Mouse (Mus musculus): ENCODE measurements around the gene Tnrc18. TPM values are rescaled to one million over a fixed set of nuclear protein-coding genes. Genes with fewer than 3 reads are reported as not detected.

Gene Tnrc18
- total and polyA plus RNA-seq, 3 experiments: 0.71 to 7.7 (median 5.2) TPM

DNA sequence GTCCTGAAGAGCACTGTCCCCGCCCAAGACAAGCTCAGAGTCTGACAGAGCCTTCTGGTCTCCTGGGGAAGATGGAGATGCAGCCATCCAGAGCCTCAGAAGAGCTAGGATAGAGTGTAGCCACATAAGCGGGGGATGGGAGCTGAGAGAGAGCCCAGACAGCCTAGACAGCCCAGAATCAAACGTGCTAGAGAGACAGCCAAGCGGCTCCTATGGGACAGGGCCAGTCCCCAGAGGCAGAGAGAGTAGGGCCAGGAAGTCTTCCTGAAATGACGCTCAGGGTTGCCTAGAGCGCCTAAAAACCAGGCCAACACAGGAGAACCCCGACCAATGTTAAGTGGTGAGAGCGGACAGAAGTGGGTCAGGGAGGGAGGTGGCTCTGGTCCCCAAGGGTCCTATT is 39.3 kb downstream of the Tnrc18 start:
- H3K27ac ChIP-seq (ENCODE audit: insufficient read depth, low read depth): no peak overlapping the region
- no peak overlapping the region for H3K9ac ChIP-seq (ENCODE audit: insufficient read depth, low read depth)
- no peaks in the 10 kb centered on the region for H3K9me3 ChIP-seq (replicated peaks; ENCODE audit: low read length)
- peaks cover 30 to 80% of the 10 kb centered on the region in 2 experiments for H3K36me3 ChIP-seq (replicated peaks in 1 of 2; ENCODE audit: control insufficient read depth in 1 of 2, insufficient read depth in 1 of 2, low read length in 1 of 2)
- no peaks in the 10 kb centered on the region for H3K27me3 ChIP-seq (replicated peaks)
- no peak overlapping the region for H3K4me3 ChIP-seq (replicated peaks in 1 of 3; ENCODE audit: low read depth in 2 of 3, low read length in 2 of 3, poor library complexity in 1 of 3)
- dilution Hi-C loops (cut with MboI; ENCODE audit: extremely low pct_ligation_motif_present, extremely low pct_unique_long_range_greater_than_20kb, low sequenced_read_pairs) (no loop called here), in situ Hi-C loops (cut with MboI; ENCODE audit: low pct_ligation_motif_present, low pct_unique_long_range_greater_than_20kb, low sequenced_read_pairs) (no loop called here)
- DNase-seq (ENCODE audit: extremely low read depth): no peak
- no peak for TF ChIP-seq CTCF (conservative IDR thresholded peaks at IDR 0.05 in 1 of 2, IDR thresholded peaks at IDR 0.05 in 1 of 2; ENCODE audit: low read depth in 2 of 2, low read length in 2 of 2)
- no peak for TF ChIP-seq RAD21 (IDR thresholded peaks at IDR 0.05; ENCODE audit: low read depth, low read length)
- TF ChIP-seq CHD2 (IDR thresholded peaks at IDR 0.05; ENCODE audit: low read length): no peak
- no peak for TF ChIP-seq JUN (IDR thresholded peaks at IDR 0.05; ENCODE audit: insufficient read depth, low read depth, low read length)
- peaks cover 6 to 33% of the 10 kb centered on the region in 2 experiments; a peak in 3 of 4 replicates for H3K4me1 ChIP-seq (ENCODE audit: control insufficient read depth in 1 of 2, insufficient read depth in 2 of 2)
- H3K4me2 ChIP-seq (ENCODE audit: insufficient read depth, low read depth, poor library complexity, severe bottlenecking): no peak overlapping the region
- H3K79me2 ChIP-seq (replicated peaks; ENCODE audit: control insufficient read depth, extremely low read depth, insufficient read depth, poor library complexity, severe bottlenecking): peaks cover 21% of the 10 kb centered on the region

DNA sequence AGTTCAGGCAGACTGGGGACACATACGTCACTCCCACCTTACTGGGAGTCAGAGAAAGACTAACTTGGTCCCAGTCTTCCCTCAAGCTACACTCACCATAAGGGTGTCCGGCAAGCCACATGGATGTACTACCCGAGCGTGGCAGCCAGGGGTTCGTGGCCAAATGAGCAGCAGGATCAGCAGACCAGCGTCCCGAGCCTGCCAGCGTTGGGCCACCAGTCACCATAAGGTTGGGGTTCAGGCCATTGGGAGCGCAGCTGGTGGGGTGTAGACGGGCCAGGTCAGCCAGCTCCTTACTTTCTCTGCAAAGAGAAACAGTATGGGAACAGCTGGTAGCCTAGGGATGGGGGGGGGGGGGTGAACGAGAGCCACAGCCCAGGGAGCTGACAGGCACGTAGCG is 41.4 kb downstream of the Tnrc18 start:
- dilution Hi-C loops (cut with MboI; ENCODE audit: extremely low pct_ligation_motif_present, extremely low pct_unique_long_range_greater_than_20kb, low sequenced_read_pairs) (no loop called here), in situ Hi-C loops (cut with MboI; ENCODE audit: low pct_ligation_motif_present, low pct_unique_long_range_greater_than_20kb, low sequenced_read_pairs) (no loop called here)
- DNase-seq (ENCODE audit: extremely low read depth): no peak

DNA sequence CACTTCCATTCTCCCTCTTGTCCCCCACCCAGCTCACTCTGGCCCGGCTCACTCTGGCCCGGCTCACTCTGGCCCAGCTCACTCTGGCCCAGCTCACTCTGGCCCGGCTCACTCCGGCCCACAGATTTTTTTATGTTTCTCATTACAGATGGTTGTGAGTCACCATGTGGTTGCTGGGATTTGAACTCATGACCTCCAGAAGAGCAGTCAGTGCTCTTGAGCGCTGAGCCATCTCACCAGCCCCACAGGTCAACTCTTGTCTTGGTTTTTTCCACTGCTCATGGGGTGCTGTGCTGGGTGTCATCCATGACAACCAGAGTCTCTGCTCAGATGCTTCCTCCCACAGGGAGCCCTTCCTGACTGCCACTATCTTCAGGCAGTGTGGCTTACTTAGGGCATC is 42.7 kb downstream of the Tnrc18 start:
- no peak overlapping the region for H3K27ac ChIP-seq (ENCODE audit: insufficient read depth, low read depth)
- H3K79me2 ChIP-seq (replicated peaks; ENCODE audit: control insufficient read depth, extremely low read depth, insufficient read depth, poor library complexity, severe bottlenecking): no peaks in the 10 kb centered on the region; the same call in 1 of the 2 replicates
- peaks cover 44 to 88% of the 10 kb centered on the region in 2 experiments for H3K36me3 ChIP-seq (replicated peaks in 1 of 2; ENCODE audit: control insufficient read depth in 1 of 2, insufficient read depth in 1 of 2, low read length in 1 of 2)
- dilution Hi-C loops (cut with MboI; ENCODE audit: extremely low pct_ligation_motif_present, extremely low pct_unique_long_range_greater_than_20kb, low sequenced_read_pairs): no loop called here
- no peak overlapping the region for H3K9ac ChIP-seq (ENCODE audit: insufficient read depth, low read depth)
- no peak overlapping the region for H3K4me3 ChIP-seq (replicated peaks in 1 of 3; ENCODE audit: low read depth in 2 of 3, low read length in 2 of 3, poor library complexity in 1 of 3)
- in situ Hi-C loops (cut with MboI; ENCODE audit: low pct_ligation_motif_present, low pct_unique_long_range_greater_than_20kb, low sequenced_read_pairs): no loop called here
- H3K27me3 ChIP-seq (replicated peaks): no peaks in the 10 kb centered on the region
- TF ChIP-seq E2F4 (IDR thresholded peaks at IDR 0.05; ENCODE audit: insufficient replicate concordance, low read depth, low read length) (no peak), ZNF384 (IDR thresholded peaks at IDR 0.05; ENCODE audit: low read depth, low read length) (no peak), CHD2 (IDR thresholded peaks at IDR 0.05; ENCODE audit: low read length) (no peak), USF1 (IDR thresholded peaks at IDR 0.05; ENCODE audit: low read depth, low read length) (no peak), JUND (conservative IDR thresholded peaks at IDR 0.05; ENCODE audit: low read depth, low read length) (no peak), MEF2A (IDR thresholded peaks at IDR 0.05; ENCODE audit: borderline replicate concordance, low read depth, low read length) (no peak), POLR2AphosphoS2 (IDR thresholded peaks at IDR 0.05; ENCODE audit: low read depth, low read length) (no peak), MXI1 (IDR thresholded peaks at IDR 0.05; ENCODE audit: low read depth, low read length) (no peak), RCOR1 (conservative IDR thresholded peaks at IDR 0.05; ENCODE audit: low read depth, low read length) (no peak), MYC (IDR thresholded peaks at IDR 0.05; ENCODE audit: low read depth, low read length) (no peak), CTCF (conservative IDR thresholded peaks at IDR 0.05 in 1 of 2, IDR thresholded peaks at IDR 0.05 in 1 of 2; ENCODE audit: low read depth in 2 of 2, low read length in 2 of 2) (no peak), ZMIZ1 (IDR thresholded peaks at IDR 0.05; ENCODE audit: low read depth, low read length) (no peak), TBP (conservative IDR thresholded peaks at IDR 0.05; ENCODE audit: low read depth, low read length) (no peak), HCFC1 (IDR thresholded peaks at IDR 0.05; ENCODE audit: low read depth, low read length) (no peak), ZC3H11A (IDR thresholded peaks at IDR 0.05; ENCODE audit: low read depth, low read length) (no peak), KAT2A (IDR thresholded peaks at IDR 0.05; ENCODE audit: insufficient replicate concordance, low read length) (no peak)
- no peak for DNase-seq (ENCODE audit: extremely low read depth)
- H3K9me3 ChIP-seq (replicated peaks; ENCODE audit: low read length): no peaks in the 10 kb centered on the region
- no peak overlapping the region for H3K4me2 ChIP-seq (ENCODE audit: insufficient read depth, low read depth, poor library complexity, severe bottlenecking)
- H3K4me1 ChIP-seq (ENCODE audit: control insufficient read depth in 1 of 2, insufficient read depth in 2 of 2): peaks cover 0 to 15% of the 10 kb centered on the region in 2 experiments; a peak in 2 of 4 replicates

More for the DNA sequence above, 41.4 kb downstream of the Tnrc18 start:
- H3K27ac ChIP-seq (ENCODE audit: insufficient read depth, low read depth): no peak overlapping the region
- no peaks in the 10 kb centered on the region for H3K27me3 ChIP-seq (replicated peaks)
- H3K36me3 ChIP-seq (replicated peaks in 1 of 2; ENCODE audit: control insufficient read depth in 1 of 2, insufficient read depth in 1 of 2, low read length in 1 of 2): peaks cover 47 to 87% of the 10 kb centered on the region in 2 experiments
- H3K9ac ChIP-seq (ENCODE audit: insufficient read depth, low read depth): no peak overlapping the region
- no peak overlapping the region for H3K4me3 ChIP-seq (replicated peaks in 1 of 3; ENCODE audit: low read depth in 2 of 3, low read length in 2 of 3, poor library complexity in 1 of 3)
- peaks cover 4 to 22% of the 10 kb centered on the region in 2 experiments; a peak in 3 of 4 replicates for H3K4me1 ChIP-seq (ENCODE audit: control insufficient read depth in 1 of 2, insufficient read depth in 2 of 2)
- H3K9me3 ChIP-seq (replicated peaks; ENCODE audit: low read length): no peaks in the 10 kb centered on the region
- H3K4me2 ChIP-seq (ENCODE audit: insufficient read depth, low read depth, poor library complexity, severe bottlenecking): no peak overlapping the region
- TF ChIP-seq GABPA (IDR thresholded peaks at IDR 0.05; ENCODE audit: insufficient replicate concordance, low read depth, low read length) (no peak), SIN3A (IDR thresholded peaks at IDR 0.05; ENCODE audit: low read length) (no peak), ETS1 (conservative IDR thresholded peaks at IDR 0.05; ENCODE audit: low read depth, low read length) (no peak), CHD2 (IDR thresholded peaks at IDR 0.05; ENCODE audit: low read length) (no peak), ZMIZ1 (IDR thresholded peaks at IDR 0.05; ENCODE audit: low read depth, low read length) (no peak), ZNF384 (IDR thresholded peaks at IDR 0.05; ENCODE audit: low read depth, low read length) (no peak), USF1 (IDR thresholded peaks at IDR 0.05; ENCODE audit: low read depth, low read length) (no peak), IRF4 (IDR thresholded peaks at IDR 0.05; ENCODE audit: low read depth, low read length) (no peak), HCFC1 (IDR thresholded peaks at IDR 0.05; ENCODE audit: low read depth, low read length) (no peak), KAT2A (IDR thresholded peaks at IDR 0.05; ENCODE audit: insufficient replicate concordance, low read length) (no peak), CTCF (conservative IDR thresholded peaks at IDR 0.05 in 1 of 2, IDR thresholded peaks at IDR 0.05 in 1 of 2; ENCODE audit: low read depth in 2 of 2, low read length in 2 of 2) (no peak), NRF1 (IDR thresholded peaks at IDR 0.05; ENCODE audit: low read depth, low read length) (no peak), USF2 (conservative IDR thresholded peaks at IDR 0.05; ENCODE audit: low read depth, low read length) (no peak)
- peaks cover 10% of the 10 kb centered on the region; the same call in 1 of the 2 replicates for H3K79me2 ChIP-seq (replicated peaks; ENCODE audit: control insufficient read depth, extremely low read depth, insufficient read depth, poor library complexity, severe bottlenecking)

All from CH12.LX (cell line).